Mouse (Mus musculus) fat pad, adult 2 months (tissue): ENCODE results near the gene Trappc3.

Source experiments
- DNase-seq: peaks from one replicate; pipeline ENCODE4 v3.0.0-alpha.2; 2011; ENCODE audit warnings: low read depth, low spot score; ENCODE audit errors: extremely low read depth

The Trappc3 gene

GRCm38 (mm10) chr4:126310344-126310743, 48.2 kb downstream of the Trappc3 start:
- no peak for DNase-seq

- no peak for DNase-seq
Observed at GRCm38 (mm10) chr4:126311566-126312200, 49.6 kb downstream of the Trappc3 start.

GRCm38 (mm10) chr4:126313202-126313601, 51.1 kb downstream of the Trappc3 start:
- no peak for DNase-seq

GRCm38 (mm10) chr4:126314393-126314792, 52.3 kb downstream of the Trappc3 start:
- no peak for DNase-seq

- no peak for DNase-seq
Observed at GRCm38 (mm10) chr4:126315931-126316330, 53.8 kb downstream of the Trappc3 start.

- DNase-seq: no peak
Observed at GRCm38 (mm10) chr4:126316443-126317040, 54.4 kb downstream of the Trappc3 start.

- no peak for DNase-seq
Observed at GRCm38 (mm10) chr4:126319806-126320205, 57.7 kb downstream of the Trappc3 start.

- DNase-seq: no peak
Observed at GRCm38 (mm10) chr4:126321111-126321853, 59.2 kb downstream of the Trappc3 start, which contains the start of gene Adprhl2. Adprhl2 (minus strand) TSS chr4:126321703.

- DNase-seq: no peak
Observed at GRCm38 (mm10) chr4:126321854-126322511, 59.9 kb downstream of the Trappc3 start.

- DNase-seq: no peak
Observed at GRCm38 (mm10) chr4:126322646-126323045, 60.5 kb downstream of the Trappc3 start.

GRCm38 (mm10) chr4:126324861-126325260, 62.7 kb downstream of the Trappc3 start:
- DNase-seq: no peak

- DNase-seq: no peak
Observed at GRCm38 (mm10) chr4:126325281-126325861, 63.2 kb downstream of the Trappc3 start, which contains the start of gene Tekt2. Tekt2 (minus strand) TSS chr4:126325688.
